Mouse (Mus musculus) kidney, embryonic 15.5 days (tissue): ENCODE results near the gene Zfp609. TPM values are rescaled to one million over a fixed set of nuclear protein-coding genes. Genes with fewer than 3 reads are reported as not detected.
A peak's percentile ranks its signal among the peaks of the same experiment; 100 is the strongest.

Source experiments
- ATAC-seq: fragments of 200-750 bp; cut with Nextera tagmentation; replicated peaks from 2 replicates; pipeline ENCODE4 v1.8.0; 2017; ENCODE audit warnings: moderate TSS enrichment; ENCODE audit not compliant: low FRiP score
- H3K27ac ChIP-seq: fragments of 300-500 bp; sonication (generic); 2 replicates; pipeline ENCODE4 v1.5.1; 2015; ENCODE audit warnings: mild to moderate bottlenecking, inconsistent platforms
- H3K27me3 ChIP-seq: fragments of 300-500 bp; sonication (generic); 2 replicates; pipeline ENCODE4 v1.6.1; 2015; ENCODE audit warnings: inconsistent platforms
- H3K36me3 ChIP-seq: fragments of 300-500 bp; sonication (generic); 2 replicates; pipeline ENCODE4 v1.6.1; 2015; ENCODE audit warnings: inconsistent platforms
- H3K4me1 ChIP-seq: fragments of 300-500 bp; sonication (generic); 2 replicates; pipeline ENCODE4 v1.6.1; 2015; ENCODE audit warnings: inconsistent platforms
- H3K4me2 ChIP-seq: fragments of 300-500 bp; sonication (generic); 2 replicates; pipeline ENCODE4 v1.6.1; 2015; ENCODE audit warnings: moderate library complexity, mild to moderate bottlenecking, inconsistent platforms
- H3K4me3 ChIP-seq: fragments of 300-500 bp; sonication (generic); replicated peaks from 2 replicates; pipeline ENCODE4 v1.5.1; 2015; ENCODE audit warnings: mild to moderate bottlenecking, inconsistent platforms
- H3K9ac ChIP-seq: fragments of 300-500 bp; sonication (generic); 2 replicates; pipeline ENCODE4 v1.6.1; 2015; ENCODE audit warnings: mild to moderate bottlenecking, inconsistent platforms
- H3K9me3 ChIP-seq: fragments of 300-500 bp; sonication (generic); replicated peaks from 2 replicates; pipeline ENCODE4 v1.6.1; 2016; ENCODE audit warnings: inconsistent platforms
- WGBS: fragments of 180-500 bp; shearing (Covaris S2); methylation state at CpG from one replicate; pipeline ENCODE4 v1.1.7; 2015; ENCODE audit warnings: mixed read lengths; 5-methylcytosine and 5-hydroxymethylcytosine counted together
- polyA plus RNA-seq: library from polyadenylated mRNA; unstranded; fragments of >200 nt; fragmentation: Nextera tagmentation; extraction: Ambion mirVana; gene quantifications from 2 replicates; pipeline ENCODE4 v1.2.1, GENCODE M21; 2015

Gene Zfp609
- polyA plus RNA-seq, 1 experiment from 2014 or later: 7.4 TPM

DNA sequence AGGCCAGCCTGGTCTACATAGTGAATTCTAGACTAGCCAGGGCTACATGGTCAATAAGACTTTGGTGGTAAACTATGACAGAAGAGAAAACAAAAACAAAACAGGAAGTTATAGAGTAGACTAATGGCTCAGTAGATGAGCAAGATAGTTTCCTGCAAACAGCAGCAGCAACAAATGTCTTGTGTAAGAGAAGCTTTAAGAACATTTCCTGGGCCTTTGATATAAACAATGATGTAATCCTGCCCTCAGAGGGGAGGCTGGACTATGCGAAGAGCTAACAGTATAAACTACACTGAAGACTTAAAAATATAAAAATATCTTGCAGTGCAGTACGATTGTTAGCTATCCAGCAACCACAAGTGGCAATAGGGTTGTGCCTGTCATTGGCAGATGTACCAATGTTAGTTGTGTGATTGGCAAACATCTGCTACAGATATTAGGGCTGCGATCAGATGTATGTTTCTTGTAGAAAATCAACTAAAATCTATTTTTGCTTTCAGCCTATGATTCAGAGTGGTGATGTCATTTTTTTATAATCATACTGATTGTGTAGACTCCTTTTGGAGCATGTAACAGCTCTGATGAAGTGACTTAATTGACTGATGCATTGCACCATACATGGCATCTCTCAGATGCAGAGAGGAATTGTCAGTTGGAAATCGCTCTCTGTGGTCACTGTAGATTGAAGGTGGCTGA lies 146.3 kb downstream of the Zfp609 start:
- H3K27ac ChIP-seq: peak overlapping the region; percentile 93; the same call in 1 of the 2 replicates
- peaks cover 8% of the 10 kb centered on the region for H3K36me3 ChIP-seq
- H3K27me3 ChIP-seq: no peaks in the 10 kb centered on the region
- H3K9ac ChIP-seq: no peak overlapping the region
- H3K4me2 ChIP-seq: no peak overlapping the region
- peaks cover 53% of the 10 kb centered on the region for H3K4me1 ChIP-seq
- ATAC-seq: no peak
- H3K9me3 ChIP-seq: no peaks in the 10 kb centered on the region
- no peak overlapping the region for H3K4me3 ChIP-seq
- 80% methylated on average over 4 of the region's 4 CpGs for WGBS

GRCm38 (mm10) chr9:65679181-65679761 lies 148.1 kb downstream of the Zfp609 start:
- H3K9me3 ChIP-seq: no peaks in the 10 kb centered on the region
- peak; percentile 45; the same call in 1 of the 2 replicates for ATAC-seq
- peak overlapping the region; percentile 78 for H3K4me3 ChIP-seq
- H3K27me3 ChIP-seq: no peaks in the 10 kb centered on the region
- H3K4me1 ChIP-seq: peaks cover 60% of the 10 kb centered on the region
- 0 out of 2 replicates have a peak, but pooled peaks cover 5% of the 10 kb centered on the region for H3K36me3 ChIP-seq
- 9% methylated on average over 5 of the region's 5 CpGs for WGBS
- peak overlapping the region; percentile 40 for H3K9ac ChIP-seq
- H3K27ac ChIP-seq: peak overlapping the region; percentile 93
- peak overlapping the region; percentile 79 for H3K4me2 ChIP-seq

GRCm38 (mm10) chr9:65677119-65677462 lies 150.3 kb downstream of the Zfp609 start:
- Histone ChIP-seq H3K9me3 (no peaks in the 10 kb centered on the region), H3K36me3 (0 out of 2 replicates have a peak, but pooled peaks cover 5% of the 10 kb centered on the region), H3K4me3 (peak overlapping the region; percentile 78), H3K4me2 (peak overlapping the region; percentile 79), H3K27ac (peak overlapping the region; percentile 93), H3K9ac (peak overlapping the region; percentile 81), H3K4me1 (peaks cover 58% of the 10 kb centered on the region), H3K27me3 (no peaks in the 10 kb centered on the region)
- 4% methylated on average over 3 of the region's 3 CpGs for WGBS
- ATAC-seq: no peak

GRCm38 (mm10) chr9:65676358-65677118 lies 150.8 kb downstream of the Zfp609 start:
- peaks cover 58% of the 10 kb centered on the region for H3K4me1 ChIP-seq
- no peaks in the 10 kb centered on the region for H3K27me3 ChIP-seq
- H3K9ac ChIP-seq: peak overlapping the region; percentile 81
- peak overlapping the region; percentile 93 for H3K27ac ChIP-seq
- peak overlapping the region; percentile 78 for H3K4me3 ChIP-seq
- H3K9me3 ChIP-seq: no peaks in the 10 kb centered on the region
- H3K4me2 ChIP-seq: peak overlapping the region; percentile 79
- 0 out of 2 replicates have a peak, but pooled peaks cover 5% of the 10 kb centered on the region for H3K36me3 ChIP-seq
- WGBS: under 1% methylated on average over 29 of the region's 51 CpGs
- ATAC-seq: peak; percentile 96

- 53% methylated on average over 8 of the region's 8 CpGs for WGBS
- Histone ChIP-seq H3K9ac (peak overlapping the region; percentile 29; the same call in 1 of the 2 replicates), H3K27me3 (no peaks in the 10 kb centered on the region), H3K4me1 (peaks cover 55% of the 10 kb centered on the region), H3K4me3 (peak overlapping the region; percentile 78), H3K4me2 (peak overlapping the region; percentile 79), H3K36me3 (no peaks in the 10 kb centered on the region), H3K9me3 (no peaks in the 10 kb centered on the region), H3K27ac (peak overlapping the region; percentile 75)
- peak; percentile 14 for ATAC-seq
Observed at GRCm38 (mm10) chr9:65675461-65676357, 151.7 kb downstream of the Zfp609 start.

- no peak for ATAC-seq
- Histone ChIP-seq H3K27ac (peak overlapping the region; percentile 46; the same call in 1 of the 2 replicates), H3K9ac (no peak overlapping the region), H3K4me2 (no peak overlapping the region), H3K27me3 (no peaks in the 10 kb centered on the region), H3K4me1 (peaks cover 31% of the 10 kb centered on the region), H3K9me3 (no peaks in the 10 kb centered on the region), H3K4me3 (no peak overlapping the region), H3K36me3 (no peaks in the 10 kb centered on the region)
- WGBS: 56% methylated on average over 11 of the region's 11 CpGs
Observed at GRCm38 (mm10) chr9:65672996-65673395, 154.4 kb downstream of the Zfp609 start.

- peak; percentile 46 for ATAC-seq
- Histone ChIP-seq H3K4me1 (peaks cover 20% of the 10 kb centered on the region), H3K9me3 (no peaks in the 10 kb centered on the region), H3K27ac (peak overlapping the region; percentile 68), H3K36me3 (no peaks in the 10 kb centered on the region), H3K27me3 (no peaks in the 10 kb centered on the region), H3K4me2 (no peak overlapping the region), H3K9ac (no peak overlapping the region), H3K4me3 (no peak overlapping the region)
- 38% methylated on average over 9 of the region's 9 CpGs for WGBS
Observed at GRCm38 (mm10) chr9:65671431-65671931, 155.9 kb downstream of the Zfp609 start.

DNA sequence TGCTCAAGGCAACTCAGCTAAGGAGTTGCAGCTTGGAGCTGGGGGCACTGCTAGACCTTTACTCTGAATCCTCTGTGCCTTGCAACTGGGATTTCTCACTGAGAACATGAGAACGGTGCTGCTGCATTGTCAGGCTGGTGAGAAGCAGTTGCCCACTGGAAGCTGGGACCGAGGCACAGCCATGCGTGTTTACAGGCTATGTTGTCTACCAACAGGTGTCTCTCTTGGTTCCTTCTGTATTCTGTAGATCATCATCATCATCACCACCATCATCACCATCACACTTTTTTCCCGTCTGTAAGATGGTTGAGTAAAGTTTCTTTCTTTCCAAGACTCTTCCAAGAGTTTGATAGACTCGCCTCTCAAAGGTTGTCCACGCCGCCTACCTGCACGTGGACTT lies 159.7 kb downstream of the Zfp609 start, which contains the start of gene Oaz2:
TSS of gene Oaz2 (plus strand) at position 301 of the 400 bp plus-strand sequence.
- no peak within 1 kb of the TSS for H3K4me2 ChIP-seq
- H3K36me3 ChIP-seq: no peaks in the 10 kb centered on the region
- no peak within 1 kb of the TSS for H3K27ac ChIP-seq
- H3K27me3 ChIP-seq: no peaks in the 10 kb centered on the region
- whole genome bisulfite sequencing: 93% methylated on average over 8 of the region's 8 CpGs
- no peak within 1 kb of the TSS for H3K9ac ChIP-seq
- H3K4me1 ChIP-seq: peaks cover 14% of the 10 kb centered on the region; the same call in 1 of the 2 replicates
- ATAC-seq: no peak
- no peak within 1 kb of the TSS for H3K4me3 ChIP-seq
- H3K9me3 ChIP-seq: no peaks in the 10 kb centered on the region

DNA sequence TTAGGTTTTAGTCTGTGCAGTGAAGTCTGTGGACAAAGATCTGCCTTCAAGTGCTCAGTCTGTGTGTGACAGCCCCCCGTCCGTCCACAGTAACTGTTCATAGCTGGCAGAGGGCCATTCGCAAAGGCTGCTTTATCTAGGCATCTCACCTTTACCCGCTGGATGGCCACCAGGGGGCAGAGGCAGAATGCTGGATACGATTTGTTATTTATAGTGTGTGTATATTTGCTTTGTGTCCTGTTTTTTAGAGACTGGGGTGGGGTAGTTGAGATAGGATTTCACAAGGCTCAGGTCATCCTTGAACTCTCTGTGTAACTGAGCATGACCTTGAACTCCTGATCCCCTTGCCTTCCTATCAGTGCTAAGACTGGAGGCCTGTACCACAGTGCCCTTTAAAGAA lies 161.3 kb downstream of the Zfp609 start:
- Histone ChIP-seq H3K9ac (no peak overlapping the region), H3K36me3 (no peaks in the 10 kb centered on the region), H3K4me2 (no peak overlapping the region), H3K4me3 (no peak overlapping the region), H3K4me1 (peaks cover 13% of the 10 kb centered on the region; the same call in 1 of the 2 replicates), H3K27me3 (no peaks in the 10 kb centered on the region), H3K27ac (no peak overlapping the region), H3K9me3 (no peaks in the 10 kb centered on the region)
- no peak for ATAC-seq
- WGBS: 21% methylated on average over 5 of the region's 5 CpGs

DNA sequence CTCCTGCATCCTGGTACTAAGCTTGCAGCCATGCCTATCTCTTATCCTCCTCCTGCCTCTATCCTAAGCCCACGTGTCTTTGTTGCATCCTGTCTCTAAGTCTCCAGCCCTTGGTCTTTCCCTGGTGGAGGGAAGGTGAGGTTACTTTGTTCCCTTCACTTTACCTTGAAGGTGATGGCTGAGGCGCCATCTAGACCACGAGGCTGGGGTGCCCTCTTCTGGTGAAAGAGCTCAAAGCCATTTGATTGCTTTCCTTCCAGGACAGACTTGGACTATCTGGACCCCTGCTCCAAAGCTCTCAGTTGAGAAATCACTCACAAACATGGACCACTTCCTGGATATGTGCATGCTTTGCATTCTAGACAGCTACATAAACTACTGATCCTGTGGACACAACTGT lies 163.2 kb downstream of the Zfp609 start:
- WGBS: 1% methylated on average over 3 of the region's 3 CpGs
- no peaks in the 10 kb centered on the region for H3K36me3 ChIP-seq

GRCm38 (mm10) chr9:65661493-65661892 lies 165.9 kb downstream of the Zfp609 start:
- 50% methylated on average over 1 of the region's 1 CpGs for WGBS
- no peak for ATAC-seq
- Histone ChIP-seq H3K9me3 (no peaks in the 10 kb centered on the region), H3K4me2 (no peak overlapping the region), H3K4me3 (no peak overlapping the region), H3K4me1 (peaks cover 12% of the 10 kb centered on the region; the same call in 1 of the 2 replicates), H3K27ac (no peak overlapping the region), H3K27me3 (no peaks in the 10 kb centered on the region), H3K36me3 (no peaks in the 10 kb centered on the region), H3K9ac (no peak overlapping the region)

More for the DNA sequence above, 163.2 kb downstream of the Zfp609 start:
- no peaks in the 10 kb centered on the region for H3K9me3 ChIP-seq
- H3K4me1 ChIP-seq: peaks cover 12% of the 10 kb centered on the region; the same call in 1 of the 2 replicates
- ATAC-seq: no peak
- no peak overlapping the region for H3K9ac ChIP-seq
- no peak overlapping the region for H3K4me3 ChIP-seq
- H3K27me3 ChIP-seq: no peaks in the 10 kb centered on the region
- no peak overlapping the region for H3K4me2 ChIP-seq
- no peak overlapping the region for H3K27ac ChIP-seq
